ENCODE assay signal across 8 mouse cellular contexts in genomic region chr6:30300372-30300771, GRCm38 (mm10). TPM values are rescaled to one million over a fixed set of nuclear protein-coding genes. Genes with fewer than 3 reads are reported as not detected.
DNase-seq lines count a peak whose midpoint lies in the region; ATAC-seq lines count a peak whose summit lies in the region.

No protein-coding gene starts in this region.

- H3K27me3 ChIP-seq in hindbrain, embryonic 15.5 days = no peaks in the 10 kb centered on the region

- peaks cover 37% of the 10 kb centered on the region for H3K4me1 ChIP-seq in hindbrain, embryonic 15.5 days (replicated peaks)

- H3K9ac ChIP-seq in hindbrain, embryonic 15.5 days = peak overlapping the region; percentile 68

- peak overlapping the region; percentile 82 for H3K27ac ChIP-seq in hindbrain, embryonic 15.5 days (replicated peaks)

- DNase-seq in R1 (ENCODE audit: low read depth, low spot score) = peak; percentile 95
- peak; percentile 71 to 73 for DNase-seq in cerebellum, postnatal 36 days
- DNase-seq in frontal cortex, postnatal 36 days (ENCODE audit: low spot score in 2 of 2) = peak; percentile 58 to 74
- peak; percentile 73 for DNase-seq in left cerebral cortex, adult 11 months (ENCODE audit: low spot score)
- DNase-seq in lung, postnatal 36 days = peak; percentile 97
- peak; percentile 92 for DNase-seq in retina, postnatal 1 day
- peak; percentile 70 to 89 for DNase-seq in urinary bladder, adult 18-20 months (ENCODE audit: low spot score in 2 of 2)

- H3K4me3 ChIP-seq in hindbrain, embryonic 15.5 days = peak overlapping the region; percentile 57

- peaks cover 17% of the 10 kb centered on the region for H3K36me3 ChIP-seq in hindbrain, embryonic 15.5 days

- H3K9me3 ChIP-seq in hindbrain, embryonic 15.5 days = no peaks in the 10 kb centered on the region

- H3K4me2 ChIP-seq in hindbrain, embryonic 15.5 days = peak overlapping the region; percentile 94

- ATAC-seq in hindbrain, embryonic 15.5 days (ENCODE audit: low FRiP score, low read depth) = peak; percentile 62; the same call in 1 of the 2 replicates

- under 1% methylated on average over 5 of the region's 5 CpGs for WGBS in hindbrain, embryonic 15.5 days

RNA-seq across cellular contexts. Expression of gene Ube2h, which starts 4.0 kb away (rescaled TPM):
- 57.1 and 59.5 TPM in 2 replicates for polyA plus RNA-seq in hindbrain, embryonic 15.5 days (2015; fragmentation: Nextera tagmentation; extraction: Ambion mirVana)

Comparison
In these comparisons a context has a peak if more than half of its experiments do, and no peak if none do; other contexts are left out.
1. Peak in every context shown above with its lines: DNase-seq, ATAC-seq, H3K4me3 ChIP-seq and H3K27ac ChIP-seq.